Mouse (Mus musculus) lung, adult 2 months (tissue): ENCODE results near the gene Adcy10.

Experiments used
- CTCF ChIP-seq: fragments of 200-500 bp; IDR thresholded peaks from 2 replicates; pipeline ENCODE4 v1.5.1; 2011; ENCODE audit warnings: mild to moderate bottlenecking, low read length, control low read depth; ENCODE audit not compliant: insufficient read depth
- POLR2A ChIP-seq: fragments of 200-500 bp; IDR thresholded peaks from 2 replicates; pipeline ENCODE4 v1.6.1; 2011; ENCODE audit warnings: low read depth, mild to moderate bottlenecking, control low read depth, low read length, borderline replicate concordance; ENCODE audit errors: extremely low read depth

DNA sequence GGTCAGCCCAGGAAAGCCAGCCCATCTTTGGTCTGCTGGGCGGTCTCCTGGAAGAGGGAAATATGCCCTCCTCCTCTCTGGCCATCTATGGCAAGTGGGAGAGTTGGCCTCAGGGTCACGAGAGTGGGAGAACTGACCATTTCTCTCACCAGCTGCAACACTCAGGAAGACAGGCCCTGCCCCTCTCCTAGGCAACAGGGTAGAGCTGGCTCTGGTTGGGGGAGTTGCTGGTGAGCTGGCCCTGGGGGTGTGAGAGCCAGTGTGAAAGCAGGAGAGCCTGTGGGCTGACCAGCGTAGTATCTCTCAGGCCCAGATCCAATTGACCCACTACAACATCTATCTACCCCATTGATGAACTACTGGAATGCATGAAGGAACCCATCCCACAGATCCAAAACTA lies 43.3 kb upstream of the Adcy10 start:
- TF ChIP-seq CTCF: no peak
- TF ChIP-seq POLR2A: no peak
